Mouse (Mus musculus) embryo, embryonic 11.5 days (tissue): Measurements from ENCODE around the gene Fbn1.
"Not testable (repeated sequence)": the region's sequence is repeated elsewhere in the genome, so short reads cannot be mapped to it uniquely, and the experiment has no call there.

Source experiments
- DNase-seq: peaks from one replicate; pipeline ENCODE4 v3.0.0-alpha.2; 2012; ENCODE audit warnings: low read depth, low spot score

Fbn1 gene

GRCm38 (mm10) chr2:125295526-125295925 is 212.3 kb downstream of the Fbn1 start:
- DNase-seq: no peak

DNA sequence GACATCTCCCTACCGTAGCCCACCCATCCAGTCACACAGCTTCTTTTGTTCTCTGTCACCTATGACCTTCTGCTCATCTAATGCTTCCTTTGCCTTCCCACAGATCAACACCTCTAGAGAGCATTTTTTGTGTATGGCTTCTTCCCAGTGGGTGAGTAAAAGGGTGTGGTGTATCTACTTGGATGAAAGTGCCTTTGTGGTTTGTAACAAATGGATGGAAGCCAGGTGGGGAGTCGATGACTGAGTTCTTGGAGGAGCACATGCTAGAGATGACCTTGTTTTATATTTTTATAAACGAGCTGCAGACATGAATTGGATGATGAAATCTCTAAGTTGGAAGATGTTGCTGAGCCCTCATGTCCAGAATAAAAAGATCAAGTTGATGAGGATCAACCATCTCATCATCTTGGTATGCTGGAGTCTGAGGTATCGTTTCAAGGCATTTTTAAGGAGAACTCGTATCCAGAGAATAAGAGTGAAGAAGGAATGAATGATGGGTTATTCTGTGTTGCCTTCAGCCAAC is 213.8 kb downstream of the Fbn1 start:
- no peak for DNase-seq

- DNase-seq: no peak
Measured at GRCm38 (mm10) chr2:125292616-125293015, 215.2 kb downstream of the Fbn1 start.

DNA sequence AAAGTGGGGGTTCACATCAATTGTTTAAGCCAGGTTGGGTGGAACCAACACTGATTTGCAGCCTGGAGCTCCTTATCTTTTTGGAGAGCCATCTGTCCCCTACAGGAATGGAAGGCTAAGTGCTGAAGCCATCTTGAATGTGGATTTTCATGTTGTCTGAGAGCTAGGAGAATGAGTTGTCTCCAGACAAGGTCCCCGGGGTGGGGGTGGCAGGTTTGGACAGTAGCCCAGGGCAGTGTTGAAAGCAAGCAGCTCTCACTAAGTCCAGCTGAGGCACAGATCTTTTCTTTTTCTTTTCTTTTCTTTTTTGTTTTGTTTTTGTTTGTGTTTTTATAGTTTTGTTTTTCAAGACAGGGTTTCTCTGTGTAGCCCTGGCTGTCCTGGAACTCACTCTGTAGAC is 216.7 kb downstream of the Fbn1 start:
- DNase-seq: no peak

DNA sequence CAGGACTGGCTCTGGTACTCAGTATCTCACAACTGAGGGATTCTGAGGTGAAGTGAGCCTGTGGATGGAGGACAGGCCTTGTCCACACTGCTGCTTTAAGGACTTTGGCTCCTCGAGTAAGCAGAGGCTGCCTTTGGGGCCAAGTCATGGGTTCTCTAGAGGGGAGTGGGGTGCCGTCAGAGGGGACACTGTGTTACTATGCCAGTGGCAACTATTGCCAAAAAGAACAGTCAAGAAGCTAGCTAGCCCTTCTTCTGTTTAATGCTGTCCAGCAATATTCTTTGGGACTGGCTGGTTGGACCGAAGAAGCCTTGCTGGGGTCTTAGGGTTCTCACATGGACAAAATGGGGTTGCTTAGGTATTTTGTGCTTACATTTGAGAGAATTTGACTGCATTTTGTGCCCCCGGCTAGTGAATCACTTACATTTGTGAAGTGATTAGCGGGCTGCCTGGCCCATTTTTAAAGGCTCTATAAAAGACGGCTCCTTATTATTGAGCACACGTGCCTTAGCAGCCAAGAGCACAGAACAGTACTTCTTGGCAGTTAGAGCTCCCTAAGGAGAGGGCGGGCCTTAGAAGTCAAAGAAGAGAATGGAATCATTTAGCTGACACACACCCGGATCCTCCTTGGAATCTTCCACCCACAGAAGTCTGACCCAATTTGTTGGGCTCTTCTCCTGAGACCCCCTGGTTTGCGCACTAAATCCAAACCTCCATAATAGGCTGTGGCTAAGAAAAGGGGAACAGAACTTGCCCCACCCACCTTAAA is 217.4 kb downstream of the Fbn1 start:
- DNase-seq: no peak

GRCm38 (mm10) chr2:125285777-125286176 is 222.0 kb downstream of the Fbn1 start:
- no peak for DNase-seq

GRCm38 (mm10) chr2:125282334-125283206 is 225.2 kb downstream of the Fbn1 start:
- DNase-seq: no peak

DNA sequence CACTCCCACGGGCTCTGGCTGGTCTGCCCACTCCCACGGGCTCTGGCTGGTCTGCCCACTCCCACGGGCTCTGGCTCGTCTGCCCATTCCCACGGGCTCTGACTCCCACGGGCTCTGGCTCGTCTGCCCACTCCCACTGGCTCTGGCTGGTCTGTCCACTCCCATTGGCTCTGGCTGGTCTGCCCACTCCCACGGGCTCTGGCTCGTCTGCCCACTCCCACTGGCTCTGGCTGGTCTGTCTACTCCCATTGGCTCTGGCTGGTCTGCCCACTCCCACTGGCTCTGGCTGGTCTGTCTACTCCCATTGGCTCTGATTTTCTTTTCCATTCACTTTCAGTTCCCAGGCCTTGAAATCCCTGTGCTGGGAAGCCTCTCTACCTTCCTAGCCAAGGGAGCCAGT is 227.8 kb downstream of the Fbn1 start:
- DNase-seq: not testable (repeated sequence)

DNA sequence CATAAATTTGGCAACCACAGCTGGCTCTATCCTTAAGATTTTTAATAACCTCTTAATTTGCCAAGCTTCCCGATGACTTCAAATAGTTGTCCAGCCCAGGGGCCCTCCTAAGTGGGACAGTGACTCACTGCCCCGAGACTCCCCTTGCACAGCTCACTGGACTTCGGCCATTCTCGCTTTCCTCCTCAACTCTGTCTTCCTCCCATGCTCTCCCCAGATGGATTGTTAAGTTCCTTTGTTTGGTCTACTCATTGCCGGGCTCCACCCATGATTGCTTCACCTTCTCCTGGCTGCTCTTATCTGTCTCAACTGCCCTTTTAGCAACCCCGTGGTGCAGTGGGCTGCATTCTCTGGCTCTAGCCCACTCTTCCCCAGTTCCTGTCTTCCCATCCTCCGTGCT is 229.3 kb downstream of the Fbn1 start:
- DNase-seq: no peak

DNA sequence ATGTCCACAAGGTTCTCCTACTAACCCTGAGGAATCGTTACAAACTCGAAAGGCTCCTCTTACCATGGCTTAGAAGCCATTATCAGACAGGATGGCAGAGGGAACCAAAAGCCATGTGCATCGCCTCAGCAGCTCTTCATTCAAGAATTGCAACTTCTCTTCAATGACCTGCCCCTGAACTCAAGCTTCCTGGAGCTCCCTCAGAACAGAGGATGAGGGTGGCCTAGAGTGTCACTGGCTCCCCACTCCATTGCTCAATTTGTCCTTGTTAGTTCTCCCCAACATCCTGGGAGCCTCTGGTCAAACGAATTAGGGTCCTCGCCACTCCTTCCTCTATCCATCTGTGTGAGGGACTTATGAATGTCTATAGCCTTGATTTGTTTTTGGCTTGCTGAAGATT is 231.1 kb downstream of the Fbn1 start:
- no peak for DNase-seq

DNA sequence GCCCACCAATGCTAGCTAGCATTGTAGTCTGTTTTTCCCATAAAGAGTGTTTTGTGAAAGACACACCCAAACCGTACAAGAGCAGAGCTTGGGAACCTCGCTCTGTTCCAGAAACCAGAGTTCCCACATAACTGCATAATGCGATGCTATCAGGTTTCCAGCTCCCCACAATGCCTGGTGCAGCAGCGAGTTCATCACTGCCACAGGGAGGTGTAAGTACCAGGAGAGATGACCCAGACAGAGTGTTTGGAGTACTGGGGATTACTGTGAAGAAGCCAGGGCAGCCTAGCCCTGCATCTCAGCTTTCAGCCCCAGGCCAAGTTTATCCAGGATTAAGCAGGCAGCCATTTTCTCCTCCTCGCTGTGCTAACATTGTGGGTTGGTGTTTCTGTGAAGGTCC is 232.2 kb downstream of the Fbn1 start:
- DNase-seq: no peak

DNA sequence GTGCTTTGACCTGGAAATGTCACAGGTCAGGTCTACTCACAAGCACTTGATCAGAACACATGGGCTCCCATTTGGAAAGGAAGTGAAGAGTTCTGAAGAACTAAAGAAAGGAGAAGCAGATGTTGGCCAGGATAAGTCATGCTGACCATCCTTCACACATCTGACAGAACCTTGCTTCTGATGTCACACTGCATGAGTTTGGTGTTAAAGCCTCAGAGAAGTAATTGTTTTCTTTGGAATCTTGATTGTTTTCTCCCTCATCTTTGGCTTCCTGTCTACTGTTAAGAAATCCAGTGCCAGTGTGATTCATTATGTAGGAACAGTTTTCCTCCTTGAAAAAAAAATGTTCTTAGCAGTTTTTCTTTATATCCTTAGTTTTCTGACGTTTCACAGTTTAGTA is 238.9 kb downstream of the Fbn1 start:
- DNase-seq: no peak

- no peak for DNase-seq
Measured at GRCm38 (mm10) chr2:125263753-125264152, 244.0 kb downstream of the Fbn1 start.

GRCm38 (mm10) chr2:125263056-125263455 is 244.7 kb downstream of the Fbn1 start:
- no peak for DNase-seq

- DNase-seq: no peak
Measured at GRCm38 (mm10) chr2:125260326-125260725, 247.5 kb downstream of the Fbn1 start.

GRCm38 (mm10) chr2:125259230-125260120 is 248.3 kb downstream of the Fbn1 start:
- peak; percentile 13 for DNase-seq

DNA sequence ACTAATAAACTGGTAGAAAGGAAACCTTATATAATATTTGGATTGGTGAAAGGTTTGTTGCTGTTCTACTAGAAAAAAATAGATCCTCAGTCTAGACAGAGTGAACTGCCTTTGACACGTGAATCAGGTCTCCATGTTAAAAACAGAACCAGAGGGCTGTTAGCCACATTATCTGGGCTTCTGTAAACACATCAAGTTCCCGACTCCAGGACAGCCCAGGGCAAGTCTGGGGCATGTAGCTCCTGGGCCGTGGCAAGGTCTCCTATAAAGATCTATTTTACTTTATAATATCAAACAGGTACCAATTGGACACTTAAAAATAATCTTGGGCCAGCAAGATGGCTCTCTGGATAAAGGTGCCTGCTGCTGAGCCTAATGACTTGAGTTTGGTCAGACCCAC is 251.9 kb downstream of the Fbn1 start:
- no peak for DNase-seq

DNA sequence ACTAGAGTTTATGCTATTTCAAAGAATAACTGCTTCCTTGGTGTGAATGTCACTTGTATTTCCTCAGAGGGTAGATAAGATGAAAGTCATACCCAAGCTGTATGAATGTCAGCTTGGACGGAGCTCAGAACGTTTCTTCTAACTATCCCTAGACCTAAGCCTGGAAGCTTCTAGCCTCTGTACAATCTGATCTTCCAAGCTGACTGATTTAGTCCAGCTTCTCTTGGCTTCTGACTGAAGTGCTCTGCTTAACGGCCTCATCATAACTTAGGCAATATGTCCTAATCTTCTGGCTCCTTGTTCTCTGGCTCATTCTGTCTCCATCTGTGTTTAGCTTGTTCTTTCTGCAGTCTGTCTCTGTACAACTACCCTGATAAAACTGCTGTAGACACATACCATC is 253.2 kb downstream of the Fbn1 start:
- no peak for DNase-seq

DNA sequence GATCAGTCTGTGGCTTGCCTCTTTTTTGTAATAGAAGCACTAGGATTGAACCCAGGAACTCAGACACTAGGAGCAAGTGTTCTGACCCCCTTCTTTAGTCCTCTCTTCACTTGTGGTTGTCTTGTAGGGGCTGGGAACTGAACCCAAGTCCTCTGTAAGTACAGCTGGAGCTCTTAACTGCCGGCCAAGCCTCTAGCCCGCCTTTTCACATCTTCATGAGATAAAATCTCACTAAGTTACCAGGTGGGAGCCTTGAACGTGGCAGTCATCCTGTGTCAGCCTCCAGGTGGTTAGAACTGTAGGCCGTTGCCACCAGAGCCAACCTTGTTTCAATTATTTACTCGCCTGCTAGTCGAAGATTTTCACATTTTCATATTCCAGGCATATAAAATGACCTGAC is 254.1 kb downstream of the Fbn1 start:
- no peak for DNase-seq

DNA sequence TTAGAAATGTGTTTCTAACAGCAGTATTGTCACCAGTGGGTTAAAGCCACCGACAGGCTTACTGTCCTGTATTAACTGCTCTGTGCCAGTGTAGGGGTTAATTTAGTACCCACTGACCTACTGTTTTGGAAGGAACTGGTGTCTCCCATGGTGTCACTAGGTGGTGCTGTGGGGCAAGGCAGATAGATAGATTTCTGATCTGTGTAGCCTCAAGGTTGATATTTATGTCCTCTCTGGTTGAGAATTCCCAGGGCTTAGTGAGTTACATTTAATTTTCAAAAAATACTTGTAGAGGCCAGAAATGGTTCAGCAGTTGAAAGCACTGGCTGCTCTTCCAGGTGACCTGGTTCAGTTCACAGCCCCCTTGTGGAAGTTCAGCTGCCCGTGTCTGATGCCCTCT is 255.5 kb downstream of the Fbn1 start:
- DNase-seq: peak; percentile 17

DNA sequence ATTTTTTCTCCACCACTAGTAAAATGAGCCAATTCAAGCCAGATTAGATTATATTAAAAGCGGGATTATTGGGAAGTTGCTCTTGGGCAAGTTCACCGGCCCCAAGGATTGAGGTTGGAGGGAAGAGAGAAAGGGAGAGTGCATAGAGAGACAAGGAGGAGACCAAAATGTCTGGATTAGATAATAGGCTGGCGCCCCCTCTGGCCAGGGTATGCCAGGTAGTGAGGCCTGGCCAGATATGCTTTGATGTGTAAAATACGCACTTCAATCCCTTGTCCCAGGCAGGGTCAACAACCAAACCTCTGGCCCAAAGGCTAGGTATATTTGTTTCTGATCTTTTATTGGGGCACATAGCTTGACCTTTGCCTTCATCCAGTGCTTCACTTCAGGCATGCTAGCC is 256.0 kb downstream of the Fbn1 start:
- no peak for DNase-seq
